Mouse (Mus musculus): Measurements from ENCODE around the gene Slc1a1.

The Slc1a1 gene

GRCm38 (mm10) chr19:28834798-28835499, at the start of gene Slc1a1:
TSS of gene Slc1a1 (plus strand) at chr19:28835049.
- DNase-seq (ENCODE audit: low read depth, low spot score): peak; percentile 1
- Histone ChIP-seq H3K27me3 (ENCODE audit: control insufficient read depth, insufficient read depth, low read length, poor library complexity, severe bottlenecking) (no peaks in the 10 kb centered on the region), H3K36me3 (ENCODE audit: control insufficient read depth, insufficient read depth, low read length, poor library complexity, severe bottlenecking) (no peaks in the 10 kb centered on the region)

- no peaks in the 10 kb centered on the region for H3K27me3 ChIP-seq (ENCODE audit: control insufficient read depth, insufficient read depth, low read length, poor library complexity, severe bottlenecking)
- no peaks in the 10 kb centered on the region for H3K36me3 ChIP-seq (ENCODE audit: control insufficient read depth, insufficient read depth, low read length, poor library complexity, severe bottlenecking)
- DNase-seq (ENCODE audit: low read depth, low spot score): no peak
Observed at GRCm38 (mm10) chr19:28790196-28790595, 44.7 kb upstream of the Slc1a1 start.

- Histone ChIP-seq H3K36me3 (ENCODE audit: control insufficient read depth, insufficient read depth, low read length, poor library complexity, severe bottlenecking) (no peaks in the 10 kb centered on the region), H3K27me3 (ENCODE audit: control insufficient read depth, insufficient read depth, low read length, poor library complexity, severe bottlenecking) (no peaks in the 10 kb centered on the region)
- DNase-seq (ENCODE audit: low read depth, low spot score): no peak
Observed at GRCm38 (mm10) chr19:28793307-28793706, 41.5 kb upstream of the Slc1a1 start.

- Histone ChIP-seq H3K27me3 (ENCODE audit: control insufficient read depth, insufficient read depth, low read length, poor library complexity, severe bottlenecking) (no peaks in the 10 kb centered on the region), H3K36me3 (ENCODE audit: control insufficient read depth, insufficient read depth, low read length, poor library complexity, severe bottlenecking) (no peaks in the 10 kb centered on the region)
- no peak for DNase-seq (ENCODE audit: low read depth, low spot score)
Observed at GRCm38 (mm10) chr19:28796146-28796848, 38.6 kb upstream of the Slc1a1 start.

- Histone ChIP-seq H3K27me3 (ENCODE audit: control insufficient read depth, insufficient read depth, low read length, poor library complexity, severe bottlenecking) (no peaks in the 10 kb centered on the region), H3K36me3 (ENCODE audit: control insufficient read depth, insufficient read depth, low read length, poor library complexity, severe bottlenecking) (no peaks in the 10 kb centered on the region)
- no peak for DNase-seq (ENCODE audit: low read depth, low spot score)
Observed at GRCm38 (mm10) chr19:28796966-28797365, 37.9 kb upstream of the Slc1a1 start.

GRCm38 (mm10) chr19:28797611-28798010, 37.2 kb upstream of the Slc1a1 start:
- Histone ChIP-seq H3K36me3 (ENCODE audit: control insufficient read depth, insufficient read depth, low read length, poor library complexity, severe bottlenecking) (no peaks in the 10 kb centered on the region), H3K27me3 (ENCODE audit: control insufficient read depth, insufficient read depth, low read length, poor library complexity, severe bottlenecking) (no peaks in the 10 kb centered on the region)
- no peak for DNase-seq (ENCODE audit: low read depth, low spot score)

GRCm38 (mm10) chr19:28800448-28800847, 34.4 kb upstream of the Slc1a1 start:
- Histone ChIP-seq H3K27me3 (ENCODE audit: control insufficient read depth, insufficient read depth, low read length, poor library complexity, severe bottlenecking) (no peaks in the 10 kb centered on the region), H3K36me3 (ENCODE audit: control insufficient read depth, insufficient read depth, low read length, poor library complexity, severe bottlenecking) (no peaks in the 10 kb centered on the region)
- DNase-seq (ENCODE audit: low read depth, low spot score): no peak

- no peaks in the 10 kb centered on the region for H3K27me3 ChIP-seq (ENCODE audit: control insufficient read depth, insufficient read depth, low read length, poor library complexity, severe bottlenecking)
- DNase-seq (ENCODE audit: low read depth, low spot score): no peak
Observed at GRCm38 (mm10) chr19:28806276-28806675, 28.6 kb upstream of the Slc1a1 start.

GRCm38 (mm10) chr19:28806821-28807496, 27.9 kb upstream of the Slc1a1 start:
- Histone ChIP-seq H3K27me3 (ENCODE audit: control insufficient read depth, insufficient read depth, low read length, poor library complexity, severe bottlenecking) (no peaks in the 10 kb centered on the region), H3K36me3 (ENCODE audit: control insufficient read depth, insufficient read depth, low read length, poor library complexity, severe bottlenecking) (no peaks in the 10 kb centered on the region)
- DNase-seq (ENCODE audit: low read depth, low spot score): no peak

More at GRCm38 (mm10) chr19:28806276-28806675, 28.6 kb upstream of the Slc1a1 start:
- H3K36me3 ChIP-seq (ENCODE audit: control insufficient read depth, insufficient read depth, low read length, poor library complexity, severe bottlenecking): no peaks in the 10 kb centered on the region

GRCm38 (mm10) chr19:28807497-28807871, 27.4 kb upstream of the Slc1a1 start:
- Histone ChIP-seq H3K36me3 (ENCODE audit: control insufficient read depth, insufficient read depth, low read length, poor library complexity, severe bottlenecking) (no peaks in the 10 kb centered on the region), H3K27me3 (ENCODE audit: control insufficient read depth, insufficient read depth, low read length, poor library complexity, severe bottlenecking) (no peaks in the 10 kb centered on the region)
- no peak for DNase-seq (ENCODE audit: low read depth, low spot score)

GRCm38 (mm10) chr19:28818286-28818685, 16.6 kb upstream of the Slc1a1 start:
- Histone ChIP-seq H3K27me3 (ENCODE audit: control insufficient read depth, insufficient read depth, low read length, poor library complexity, severe bottlenecking) (no peaks in the 10 kb centered on the region), H3K36me3 (ENCODE audit: control insufficient read depth, insufficient read depth, low read length, poor library complexity, severe bottlenecking) (no peaks in the 10 kb centered on the region)
- DNase-seq (ENCODE audit: low read depth, low spot score): no peak

- H3K27me3 ChIP-seq (ENCODE audit: control insufficient read depth, insufficient read depth, low read length, poor library complexity, severe bottlenecking): no peaks in the 10 kb centered on the region
- no peak for DNase-seq (ENCODE audit: low read depth, low spot score)
- no peaks in the 10 kb centered on the region for H3K36me3 ChIP-seq (ENCODE audit: control insufficient read depth, insufficient read depth, low read length, poor library complexity, severe bottlenecking)
Observed at GRCm38 (mm10) chr19:28827697-28828328, 7.0 kb upstream of the Slc1a1 start.

GRCm38 (mm10) chr19:28831324-28831723, 3.5 kb upstream of the Slc1a1 start:
- Histone ChIP-seq H3K27me3 (ENCODE audit: control insufficient read depth, insufficient read depth, low read length, poor library complexity, severe bottlenecking) (no peaks in the 10 kb centered on the region), H3K36me3 (ENCODE audit: control insufficient read depth, insufficient read depth, low read length, poor library complexity, severe bottlenecking) (no peaks in the 10 kb centered on the region)
- DNase-seq (ENCODE audit: low read depth, low spot score): no peak

- Histone ChIP-seq H3K36me3 (ENCODE audit: control insufficient read depth, insufficient read depth, low read length, poor library complexity, severe bottlenecking) (no peaks in the 10 kb centered on the region), H3K27me3 (ENCODE audit: control insufficient read depth, insufficient read depth, low read length, poor library complexity, severe bottlenecking) (no peaks in the 10 kb centered on the region)
- no peak for DNase-seq (ENCODE audit: low read depth, low spot score)
Observed at GRCm38 (mm10) chr19:28832605-28833004, 2.2 kb upstream of the Slc1a1 start.

- Histone ChIP-seq H3K27me3 (ENCODE audit: control insufficient read depth, insufficient read depth, low read length, poor library complexity, severe bottlenecking) (no peaks in the 10 kb centered on the region), H3K36me3 (ENCODE audit: control insufficient read depth, insufficient read depth, low read length, poor library complexity, severe bottlenecking) (no peaks in the 10 kb centered on the region)
- DNase-seq (ENCODE audit: low read depth, low spot score): peak; percentile 1
Observed at GRCm38 (mm10) chr19:28834388-28834787, 461 bp upstream of the Slc1a1 start.

Data from splenic B cell, adult 2 months (primary cell).